Mouse (Mus musculus) megakaryocyte, embryonic 14.5 days (primary cell): ENCODE results near the gene Lenep.

ENCODE experiments used
- FLI1 ChIP-seq: IDR thresholded peaks from 2 replicates; pipeline ENCODE4 v1.6.1; 2012; ENCODE audit warnings: low read length, inconsistent platforms, mixed read lengths
- GATA1 ChIP-seq: IDR thresholded peaks from 3 replicates; pipeline ENCODE4 v1.6.1; 2012; ENCODE audit warnings: mixed read lengths, low read length, inconsistent platforms, borderline replicate concordance

- TF ChIP-seq GATA1 (no peak), FLI1 (no peak)
Observed at GRCm38 (mm10) chr3:89380711-89381110, 21.9 kb downstream of the Lenep start.
